Mouse (Mus musculus) right cerebral cortex, postnatal 10 days (tissue): ENCODE measurements at regions not wholly inside any gene's neighbourhood (a gene's known extent, or its start where the extent isn't known, plus 50 kb on each side); places are given as distances from the start of the nearest gene placed in this dataset.
"Not testable (repeated sequence)": the region's sequence is repeated elsewhere in the genome, so short reads cannot be mapped to it uniquely, and the experiment has no call there.

ENCODE experiments used
- DNase-seq, 2 experiments: peaks; one replicate each; pipeline ENCODE4 v3.0.0; 2021; ENCODE audit warnings: low spot score in 2 of 2

DNA sequence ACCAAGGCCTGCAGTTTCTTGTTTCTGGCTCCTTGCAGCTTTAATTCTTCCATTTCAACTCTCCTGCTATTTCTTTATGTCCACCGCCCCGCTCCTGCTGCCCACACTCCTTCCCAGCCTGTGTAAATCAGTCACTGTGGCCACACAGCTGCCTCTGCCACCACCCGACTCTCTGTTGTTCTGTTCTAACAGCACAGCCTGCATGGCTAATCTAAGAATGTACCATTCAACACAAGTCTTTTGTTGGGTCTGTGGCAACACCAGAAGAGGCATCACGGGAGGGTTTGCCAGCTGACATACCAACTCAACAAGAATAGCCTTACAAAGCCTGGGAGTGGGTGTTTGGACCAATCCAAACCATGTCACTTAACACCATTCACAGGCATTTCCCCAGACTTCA is 264.9 kb upstream of the Pum3 start:
- DNase-seq = no peak

DNA sequence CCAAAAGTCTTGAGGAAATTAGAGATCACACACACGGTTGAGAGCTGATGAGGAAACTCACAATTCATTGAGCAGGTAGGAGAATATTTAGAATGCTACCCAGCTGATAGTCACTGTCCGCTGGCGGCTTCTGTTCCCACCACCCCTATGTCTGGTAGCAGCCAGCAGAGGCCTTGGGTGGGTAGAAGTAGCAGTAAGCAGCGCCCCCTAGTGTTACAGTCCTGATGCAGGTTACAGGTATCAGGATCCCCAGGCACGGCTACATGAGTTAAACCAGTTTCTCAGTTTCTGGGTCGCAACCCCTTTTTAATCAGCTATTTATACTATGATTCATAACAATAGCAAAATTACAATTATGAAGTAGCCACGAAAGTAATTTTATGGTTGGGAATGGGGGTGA is 264.1 kb upstream of the Pum3 start:
- no peak for DNase-seq

DNA sequence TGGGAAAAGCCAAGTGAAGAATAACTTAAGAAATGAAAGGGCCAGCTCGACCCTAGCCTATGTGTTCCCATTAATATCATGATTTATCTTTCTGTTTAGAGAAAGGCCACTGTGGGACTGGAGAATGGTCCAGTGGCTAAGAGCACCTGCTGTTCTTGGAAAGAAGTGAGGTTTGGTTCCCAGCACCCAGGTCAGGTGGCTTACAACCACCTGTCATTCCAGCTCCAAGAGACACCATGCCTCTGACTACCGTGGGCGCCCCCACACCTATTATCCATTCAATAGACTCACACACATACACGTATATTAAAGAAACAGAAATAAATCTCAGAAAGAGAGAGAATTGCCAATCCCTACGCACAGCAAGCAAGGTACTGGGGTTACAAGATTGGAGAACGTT is 263.3 kb upstream of the Pum3 start:
- no peak for DNase-seq

DNA sequence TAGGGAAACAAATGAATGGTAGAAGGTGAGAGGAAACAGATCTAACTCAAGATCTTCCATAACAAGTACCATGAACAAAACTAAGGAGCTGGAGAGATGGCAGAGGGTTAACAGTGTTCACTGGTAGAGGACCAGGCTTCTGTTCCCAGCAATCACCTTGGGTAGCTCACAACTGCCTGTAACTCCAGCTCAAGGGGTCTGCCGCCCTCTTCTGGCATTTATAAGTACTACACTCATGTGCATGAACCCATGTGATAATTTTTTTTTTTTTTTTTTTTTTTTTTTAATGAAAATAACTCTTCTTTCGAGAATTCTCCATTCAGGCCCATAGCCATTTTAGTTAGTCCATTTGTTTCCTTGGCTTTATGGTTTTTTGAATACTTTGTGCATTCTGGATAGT is 253.8 kb upstream of the Pum3 start:
- DNase-seq = no peak

DNA sequence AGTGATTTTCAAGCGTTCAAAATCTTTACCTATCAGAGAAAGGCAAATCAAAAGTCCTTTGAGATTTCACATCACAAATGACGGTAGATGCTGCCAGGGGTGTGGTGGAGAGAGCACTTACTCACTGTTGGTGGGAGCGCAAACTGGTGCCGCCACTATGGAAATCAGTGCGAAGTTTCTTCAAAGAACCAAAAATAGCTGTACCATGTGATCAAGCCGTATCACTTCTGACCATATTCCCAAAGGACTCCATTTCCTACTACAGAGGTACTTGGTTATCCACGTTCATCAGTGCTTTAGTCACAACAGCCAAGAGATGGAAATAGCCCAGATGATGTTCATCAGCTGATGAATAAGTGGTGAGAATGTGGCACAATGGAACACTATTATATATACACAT is 249.8 kb upstream of the Pum3 start:
- DNase-seq = no peak

DNA sequence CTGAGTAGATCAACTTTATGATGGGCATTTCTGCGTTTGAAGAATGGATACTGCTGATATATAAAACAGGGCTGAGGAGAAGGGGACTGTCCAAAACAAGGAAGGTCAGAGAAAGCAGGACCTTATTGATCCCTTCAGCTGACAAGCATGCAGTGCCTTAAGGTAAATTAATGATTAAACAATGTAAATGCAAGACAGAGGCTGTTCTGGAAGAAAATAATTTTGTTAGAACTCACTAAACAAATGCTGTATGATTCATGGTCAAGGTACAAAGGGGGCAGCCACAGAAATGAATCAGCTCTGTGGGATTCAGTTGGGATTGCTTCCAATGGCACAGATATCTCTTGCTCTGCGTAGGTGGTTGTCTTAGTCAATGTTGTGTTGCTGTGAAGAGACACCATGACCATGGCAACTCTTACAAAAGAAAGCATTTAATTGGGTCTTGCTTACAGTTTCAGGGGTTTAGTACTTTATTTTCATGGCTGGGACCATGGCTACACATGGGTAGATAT is 243.1 kb upstream of the Pum3 start:
- DNase-seq = no peak

DNA sequence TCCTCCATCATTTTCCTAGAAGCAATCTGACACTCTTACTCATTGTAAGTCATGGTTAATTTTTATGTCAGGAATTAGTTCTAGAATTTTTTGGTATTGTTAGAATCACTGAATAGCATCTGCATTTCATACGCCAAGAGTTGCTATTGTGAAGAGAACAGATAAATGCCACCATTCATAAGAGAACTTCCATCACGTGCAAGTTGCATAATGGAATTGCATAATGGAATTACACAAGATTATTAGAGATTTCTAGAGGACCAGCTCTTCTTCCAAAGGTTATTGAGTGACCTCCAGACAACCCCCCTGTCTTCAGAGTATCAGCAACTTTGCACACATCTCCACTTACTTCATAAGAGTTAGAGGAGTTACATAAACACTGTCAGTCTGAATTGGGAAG is 233.7 kb upstream of the Pum3 start:
- no peak for DNase-seq

DNA sequence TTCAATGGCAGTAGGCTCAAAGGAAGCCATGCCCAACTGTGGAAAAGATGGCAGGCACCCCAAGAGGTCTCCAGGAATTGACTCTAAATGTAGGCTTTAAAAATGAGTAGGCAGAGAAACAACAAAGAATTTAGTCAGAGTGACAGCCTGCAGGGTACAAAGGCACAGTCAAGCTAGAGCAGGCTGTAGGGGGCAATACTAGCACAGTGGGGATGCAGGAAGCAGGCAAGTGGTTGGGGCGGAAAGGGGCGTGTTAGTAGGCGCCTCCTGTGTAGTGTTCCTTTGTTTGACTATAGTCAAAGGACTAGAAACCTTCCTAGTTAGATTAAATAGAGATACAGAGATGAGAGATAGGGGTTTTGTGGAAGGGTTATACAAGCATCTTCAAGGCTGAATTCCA is 211.4 kb upstream of the Pum3 start:
- DNase-seq = no peak

DNA sequence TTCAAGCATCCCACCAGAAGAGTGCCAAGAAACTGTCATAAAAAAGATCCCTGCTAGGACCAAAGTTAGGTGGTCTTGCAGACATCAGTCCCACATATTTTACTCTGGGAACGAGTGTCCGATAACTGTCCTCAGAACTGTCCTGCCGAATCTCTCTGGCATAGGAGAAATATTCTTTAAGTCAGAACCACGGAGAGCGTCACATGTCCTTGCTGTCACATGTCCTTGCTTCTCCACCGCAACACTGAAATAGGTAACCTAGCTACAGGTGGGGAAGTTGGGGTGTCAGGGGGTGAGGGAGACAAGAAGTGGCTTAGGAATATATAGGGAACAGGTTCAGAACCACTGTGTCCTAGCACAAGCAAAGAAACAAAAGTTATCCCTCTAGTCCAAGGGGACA is 203.5 kb upstream of the Pum3 start:
- DNase-seq = no peak

DNA sequence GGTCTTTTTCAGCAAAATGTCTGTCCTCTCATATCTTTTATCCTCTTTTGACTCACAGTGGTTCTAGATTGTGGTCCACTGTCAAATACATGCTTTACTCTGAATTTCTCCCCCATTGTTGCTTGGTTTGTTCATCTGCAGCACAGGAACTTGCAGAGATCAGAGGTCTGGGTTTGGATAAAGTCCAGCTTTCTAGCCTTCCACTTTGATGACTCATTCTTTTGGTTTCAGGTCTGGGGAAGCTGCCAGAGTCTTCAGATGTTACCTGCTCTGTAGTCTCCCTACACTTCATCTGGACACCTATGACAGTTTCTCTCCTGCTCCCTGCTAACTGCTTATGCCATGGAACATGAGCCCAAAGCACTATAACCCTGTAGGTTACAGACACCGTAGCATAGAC is 198.0 kb upstream of the Pum3 start:
- no peak for DNase-seq

DNA sequence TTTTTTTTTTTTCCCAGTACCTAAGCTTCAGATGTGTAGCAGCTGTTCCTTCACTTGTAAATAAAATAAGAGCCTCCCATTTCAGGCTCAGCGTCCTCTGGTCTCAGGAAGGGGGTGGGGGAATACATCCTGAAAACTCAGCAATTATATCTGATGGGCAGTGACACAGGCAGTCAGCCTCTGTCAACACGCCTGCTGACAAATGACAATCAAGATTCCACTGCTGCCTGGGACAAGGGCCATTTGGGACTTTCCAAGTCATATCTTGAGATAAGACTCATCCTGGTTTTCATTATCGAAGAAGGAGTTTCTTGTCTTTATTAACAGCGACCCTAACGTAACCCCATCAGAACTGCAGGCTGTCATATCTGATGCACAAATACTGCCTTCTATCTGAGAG is 187.9 kb upstream of the Pum3 start:
- DNase-seq = no peak

DNA sequence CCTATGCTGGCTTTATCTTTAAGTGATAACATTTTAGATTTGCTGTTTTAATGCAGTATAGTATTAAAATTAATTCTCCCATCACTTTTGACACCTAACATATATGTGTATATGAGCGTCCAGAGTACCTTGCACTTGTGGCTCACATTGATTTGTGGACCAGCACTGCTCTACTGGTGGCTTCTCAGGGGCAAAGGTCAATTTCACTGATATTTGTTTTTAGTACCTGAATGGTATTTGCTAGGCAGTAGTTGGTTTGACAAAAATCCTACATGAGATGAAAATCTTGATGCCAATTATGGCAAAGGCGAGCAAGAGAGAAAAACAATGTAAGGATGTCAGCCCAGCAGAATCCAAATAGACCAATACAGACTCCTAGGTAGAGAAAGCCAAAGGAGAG is 177.3 kb upstream of the Pum3 start:
- DNase-seq = no peak

DNA sequence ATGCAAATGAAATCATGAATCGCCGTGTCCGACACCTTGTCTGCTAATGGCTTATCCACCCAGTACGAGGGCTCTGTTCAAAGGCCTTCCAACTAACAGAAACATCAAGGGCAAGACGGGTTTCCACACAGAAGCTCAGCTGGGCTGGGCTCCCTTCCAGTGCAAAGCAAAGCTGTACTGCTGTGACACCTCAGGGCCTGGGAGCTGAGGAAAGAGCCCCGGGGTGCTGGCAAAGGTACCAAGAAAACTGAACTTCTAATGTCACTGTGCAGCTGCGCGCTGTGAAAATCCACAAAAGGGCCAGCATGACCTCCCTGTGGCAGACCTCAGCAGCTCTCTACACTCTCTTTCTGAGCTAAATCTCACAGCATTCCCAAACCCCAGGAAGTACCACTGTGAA is 173.7 kb upstream of the Pum3 start:
- peak in 1 of 2 experiments; percentile 31 for DNase-seq

DNA sequence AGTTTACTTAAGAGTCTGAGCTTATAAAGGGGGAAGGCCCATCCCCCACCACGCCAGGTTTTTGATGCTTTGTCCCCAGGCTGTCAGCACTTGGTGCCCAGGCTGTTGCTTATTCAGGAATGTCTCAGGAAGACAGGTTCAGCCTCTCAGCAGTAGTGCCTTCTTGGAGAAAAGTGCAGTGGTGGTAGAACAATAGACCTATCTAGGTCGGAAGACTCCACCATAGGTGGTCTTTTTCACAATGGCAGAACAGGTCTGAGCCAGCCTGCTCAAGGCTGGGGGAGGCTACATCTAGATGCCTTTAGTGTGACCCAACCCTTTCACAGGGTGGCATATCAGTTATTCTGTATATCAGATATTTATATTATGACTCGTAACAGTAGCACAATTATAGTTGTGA is 171.9 kb upstream of the Pum3 start:
- DNase-seq = no peak

DNA sequence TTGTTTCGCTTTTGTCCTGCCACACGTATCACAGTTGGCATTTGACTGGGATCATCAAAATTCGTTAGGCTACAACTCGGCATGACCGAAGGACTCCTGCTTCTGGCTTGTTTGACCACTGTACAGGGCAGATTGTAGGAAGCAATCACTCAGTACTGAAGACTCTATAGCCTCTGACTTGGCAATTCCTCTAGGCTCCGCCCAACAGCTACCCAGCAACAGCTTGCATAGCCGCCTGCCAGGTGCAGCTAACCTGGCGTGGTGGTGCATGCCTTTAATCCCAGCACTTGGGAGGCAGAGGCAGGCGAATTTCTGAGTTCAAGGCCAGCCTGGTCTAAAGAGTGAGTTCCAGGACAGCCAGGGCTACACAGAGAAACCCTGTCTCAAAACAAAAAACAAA is 170.8 kb upstream of the Pum3 start:
- not testable (repeated sequence) for DNase-seq

DNA sequence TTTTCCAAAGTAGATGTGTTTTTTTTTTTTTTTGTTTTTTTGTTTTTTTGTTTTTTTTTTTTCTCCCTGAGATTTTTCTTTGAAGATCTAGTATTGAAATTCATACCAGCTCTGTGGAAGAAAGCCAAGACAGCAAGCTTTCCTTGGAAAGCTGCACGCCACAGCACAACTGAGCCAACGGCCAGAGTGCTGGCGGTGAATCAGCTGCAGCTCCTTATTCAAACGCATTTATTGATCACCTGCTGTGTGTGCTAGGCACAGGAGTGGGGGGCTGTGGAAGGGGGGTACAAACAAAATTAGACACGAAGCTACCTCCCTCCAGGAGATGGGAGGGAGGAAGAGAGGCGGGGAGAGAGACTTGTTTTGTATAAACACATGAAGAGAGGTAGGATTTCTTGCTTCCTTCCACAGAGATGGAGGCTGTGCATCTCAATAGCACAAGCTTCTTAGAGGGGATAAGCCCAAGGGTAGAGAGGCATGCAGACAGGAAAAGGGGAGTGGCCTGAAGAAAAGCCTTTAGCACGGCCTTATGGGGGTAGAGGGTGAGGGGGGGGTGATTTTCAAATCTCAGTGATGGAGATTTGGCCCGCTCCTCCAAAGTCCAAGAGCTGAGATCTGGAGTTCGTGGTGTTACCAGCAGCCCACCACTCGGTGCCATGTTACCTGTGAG is 170.1 kb upstream of the Pum3 start:
- DNase-seq = peak; percentile 75 to 79

DNA sequence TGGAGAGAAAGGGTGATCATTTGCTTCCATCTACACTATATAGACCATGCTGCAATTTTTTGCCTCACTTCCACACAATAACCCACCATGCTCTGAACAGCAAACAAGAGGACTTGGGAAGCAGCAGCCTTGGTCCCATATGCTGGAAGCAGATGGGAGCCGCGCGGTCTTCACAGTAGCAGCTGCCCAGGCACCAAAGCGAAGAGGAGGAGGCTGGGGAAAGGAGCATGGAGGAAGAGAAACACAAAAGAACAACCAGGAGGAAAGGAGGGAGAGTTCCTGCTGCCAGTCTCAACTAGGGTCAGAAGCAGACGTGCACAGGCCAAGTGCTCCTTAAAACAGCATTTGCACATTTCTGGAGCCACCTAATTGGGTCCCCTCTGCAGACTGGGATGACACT is 168.7 kb upstream of the Pum3 start:
- peak; percentile 61 to 79 for DNase-seq

DNA sequence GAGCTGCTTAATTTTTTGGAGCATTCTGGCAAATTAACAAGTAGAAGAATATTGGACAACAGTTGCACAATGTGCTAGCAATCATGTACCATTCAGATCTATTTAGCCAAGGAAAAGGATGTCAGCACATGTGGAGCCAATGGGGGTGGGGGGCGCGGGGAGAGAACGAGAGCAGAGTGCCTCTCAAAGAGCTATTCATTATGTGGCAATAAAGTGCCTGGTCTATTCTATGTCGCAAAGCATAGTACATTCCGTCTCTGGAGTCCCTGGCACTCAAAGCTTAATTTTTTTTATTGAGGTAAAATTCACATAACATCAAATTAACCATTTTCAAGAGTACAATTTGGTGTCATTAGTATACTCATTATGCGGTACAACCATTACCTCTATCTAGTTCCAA is 155.9 kb upstream of the Pum3 start:
- DNase-seq = no peak

DNA sequence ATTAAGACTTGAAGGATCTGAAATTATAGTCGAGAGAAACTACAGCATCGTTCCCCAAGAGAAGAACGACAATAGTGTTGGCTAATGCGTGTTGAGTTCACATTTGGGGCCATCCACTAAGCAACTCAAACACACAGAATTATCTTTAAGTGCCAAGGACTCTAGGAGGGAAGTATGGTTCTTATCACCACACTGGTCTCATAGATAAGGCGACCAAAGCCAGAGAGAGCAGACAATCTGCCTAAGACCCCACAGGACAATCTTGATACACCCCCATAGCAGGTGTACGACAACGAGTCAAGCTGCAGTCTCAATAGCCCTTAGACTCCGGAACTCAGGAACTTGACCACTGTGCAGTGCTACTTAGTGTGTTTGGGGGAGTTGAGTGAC is 152.5 kb upstream of the Pum3 start:
- no peak for DNase-seq

DNA sequence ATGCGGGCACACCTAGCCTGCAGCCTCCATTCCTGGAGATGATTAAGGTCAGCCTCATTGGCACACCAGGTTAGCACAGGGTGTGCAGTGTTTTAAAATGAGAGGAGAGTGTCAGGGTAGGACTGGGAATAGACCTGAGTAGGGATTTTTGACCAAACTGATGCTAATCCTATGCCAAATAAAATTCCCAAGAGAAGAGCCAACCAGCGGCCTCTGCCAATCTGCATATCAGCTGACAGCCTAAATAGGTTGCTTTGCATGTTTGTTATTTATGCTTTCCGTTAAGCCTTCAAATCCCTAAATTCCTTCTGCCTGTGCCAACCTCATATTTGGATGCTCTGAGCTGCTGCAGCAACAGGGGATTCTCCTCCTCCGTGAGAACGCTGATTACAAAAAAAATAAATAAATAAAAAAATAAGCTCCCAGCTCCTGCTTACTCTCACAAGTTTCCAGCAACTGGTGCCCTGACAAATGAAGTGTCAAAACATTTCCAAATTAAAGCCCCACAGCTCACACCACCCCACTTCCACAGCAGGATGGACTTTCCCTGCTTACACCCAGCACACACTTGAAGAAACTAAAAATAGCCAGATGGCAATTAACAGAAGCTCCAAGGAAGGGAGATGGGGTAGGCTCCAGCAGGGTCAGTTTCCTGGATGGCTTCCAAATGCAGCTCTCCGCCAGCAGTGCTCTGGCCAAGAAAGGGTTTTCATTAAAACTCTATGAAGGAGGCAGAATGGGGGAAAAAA is 151.9 kb upstream of the Pum3 start:
- DNase-seq = peak; percentile 46 to 63

DNA sequence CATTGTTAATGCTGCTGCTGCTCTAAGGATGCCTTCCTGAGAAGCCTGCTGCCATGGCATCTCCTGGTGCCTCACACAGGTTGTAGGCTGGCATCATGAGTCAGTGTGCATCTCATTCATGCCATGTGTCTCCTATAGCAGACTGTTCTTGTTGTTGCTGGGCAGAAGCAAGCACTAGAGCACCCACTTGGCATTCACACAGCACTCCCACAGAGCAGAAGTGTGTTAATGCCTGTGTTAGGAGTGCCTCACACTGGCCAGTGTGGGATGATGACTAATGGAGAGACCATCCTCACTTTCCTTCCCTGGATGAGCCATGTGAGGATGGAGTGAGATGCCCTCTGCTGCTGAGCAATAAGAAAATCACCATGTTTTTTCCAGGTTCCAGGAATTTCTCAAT is 146.9 kb upstream of the Pum3 start:
- peak in 1 of 2 experiments; percentile 51 for DNase-seq

DNA sequence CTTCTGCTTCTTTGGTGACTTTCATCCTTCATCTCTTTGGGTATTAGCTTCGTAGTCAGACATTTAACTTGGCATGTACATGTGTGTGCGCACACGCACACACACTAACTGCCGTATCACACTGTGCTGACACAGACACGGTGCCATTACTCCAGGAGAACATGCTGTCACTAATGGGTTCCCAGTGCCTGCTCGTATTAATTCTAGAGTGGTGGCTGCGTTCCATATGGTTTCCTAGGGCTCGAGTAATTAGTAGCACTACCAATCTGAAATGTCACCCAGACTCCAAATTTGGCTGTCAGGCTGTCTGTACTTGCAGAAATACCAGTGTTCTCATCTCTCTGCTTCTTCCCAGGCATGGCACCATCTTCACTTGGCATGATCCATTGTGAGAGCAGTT is 137.3 kb upstream of the Pum3 start:
- no peak for DNase-seq

DNA sequence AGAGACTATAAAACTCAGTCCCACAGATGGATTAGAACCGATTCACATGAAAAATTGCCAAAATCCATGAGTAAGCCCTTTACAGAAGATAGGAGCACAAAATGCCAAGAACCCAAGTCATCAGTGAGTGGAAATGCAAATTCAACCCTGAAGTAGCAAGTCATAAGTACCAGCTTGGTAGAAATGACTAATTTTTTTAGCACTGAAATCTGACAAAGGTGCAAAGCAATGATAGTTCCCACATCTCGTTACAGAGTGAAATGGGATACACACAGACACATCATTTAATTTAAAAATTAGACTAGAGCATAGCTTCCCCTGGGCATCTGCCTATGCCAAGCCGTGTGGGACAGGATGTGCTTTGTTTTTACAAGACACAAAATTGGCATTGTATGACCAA is 136.4 kb upstream of the Pum3 start:
- DNase-seq = no peak

DNA sequence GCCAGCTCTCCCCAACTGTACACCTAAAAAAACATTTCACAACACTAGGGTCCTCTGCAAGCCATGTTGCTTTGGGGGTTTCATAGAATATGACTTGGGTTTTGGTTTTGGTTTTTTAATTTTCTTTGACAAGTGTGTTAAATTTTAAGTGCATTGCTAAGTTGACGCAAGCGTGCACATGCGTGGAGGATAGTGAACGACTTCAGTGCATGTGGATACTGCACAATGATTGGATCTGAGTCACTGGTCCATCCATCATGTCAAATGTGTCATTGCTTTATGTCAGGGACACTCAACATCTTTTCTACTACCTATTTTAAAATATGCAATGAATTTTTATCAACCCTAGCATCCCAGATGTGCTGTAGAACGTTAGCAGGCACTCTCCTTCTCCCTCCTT is 134.5 kb upstream of the Pum3 start:
- no peak for DNase-seq
